Mouse (Mus musculus): ENCODE data around the gene Ndufb11.

- no peak for TF ChIP-seq CTCF (IDR thresholded peaks at IDR 0.05; ENCODE audit: control insufficient read depth, insufficient read depth, insufficient read length)
- TF ChIP-seq MAX (IDR thresholded peaks at IDR 0.05) = no peak
- TF ChIP-seq MYOG (IDR thresholded peaks at IDR 0.05; ENCODE audit: control insufficient read depth, extremely low read depth, insufficient read length) = no peak
- no peak for TF ChIP-seq MYOD1 (IDR thresholded peaks at IDR 0.05; ENCODE audit: control insufficient read depth, insufficient read length, low read depth)
- TF ChIP-seq CEBPB (IDR thresholded peaks at IDR 0.05; ENCODE audit: low read depth) = no peak
- no peak for TF ChIP-seq USF1 (IDR thresholded peaks at IDR 0.05; ENCODE audit: low read depth)
- TF ChIP-seq FOSL1 (IDR thresholded peaks at IDR 0.05; ENCODE audit: insufficient read depth, low read length, poor library complexity, severe bottlenecking) = no peak
Observed at GRCm38 (mm10) chrX:20616861-20617175, 601 bp downstream of the Ndufb11 start.
